Mouse (Mus musculus) CH12.LX (cell line): ENCODE data around the gene Ccnjl. TPM values are rescaled to one million over a fixed set of nuclear protein-coding genes. Genes with fewer than 3 reads are reported as not detected.

Experiments used
- DNase-seq: peaks from one replicate; pipeline ENCODE4 v3.0.0-alpha.2; 2013; ENCODE audit errors: extremely low read depth
- H3K27ac ChIP-seq: 2 replicates; pipeline ENCODE4 v1.5.1; 2012; ENCODE audit warnings: low read depth, mild to moderate bottlenecking, control low read depth, moderate library complexity; ENCODE audit not compliant: insufficient read depth
- H3K27me3 ChIP-seq: replicated peaks from 2 replicates; pipeline ENCODE3; 2012; ENCODE audit warnings: inconsistent platforms
- H3K36me3 ChIP-seq, 2 experiments: replicated peaks in 1 of 2; 2 replicates each; pipeline versions ENCODE3 to v1.6.1; 2012; ENCODE audit warnings: inconsistent platforms in 1 of 2, low read length in 1 of 2, mild to moderate bottlenecking in 1 of 2, mixed read lengths in 1 of 2, moderate library complexity in 1 of 2; ENCODE audit not compliant: control insufficient read depth in 1 of 2, insufficient read depth in 1 of 2
- H3K4me1 ChIP-seq, 2 experiments: 2 replicates each; pipeline ENCODE4 v1.6.1; 2012; ENCODE audit warnings: inconsistent platforms in 1 of 2, moderate library complexity in 1 of 2; ENCODE audit not compliant: insufficient read depth in 2 of 2, control insufficient read depth in 1 of 2
- H3K4me2 ChIP-seq: 2 replicates; pipeline ENCODE4 v1.6.1; 2012; ENCODE audit warnings: low read depth, mild to moderate bottlenecking, control low read depth; ENCODE audit not compliant: poor library complexity, insufficient read depth, severe bottlenecking
- H3K4me3 ChIP-seq, 3 experiments: fragments of 150-350 bp in 1 of 3; sonication (generic) in 1 of 3; replicated peaks in 1 of 3; 2 replicates each; pipeline versions ENCODE3 to v1.5.1; 2011 to 2012; ENCODE audit warnings: low read depth in 2 of 3, low read length in 2 of 3, mild to moderate bottlenecking in 2 of 3, moderate library complexity in 2 of 3, control low read depth in 1 of 3, improper control_type of control experiment in 1 of 3, inconsistent platforms in 1 of 3, mixed read lengths in 1 of 3; ENCODE audit not compliant: poor library complexity in 1 of 3
- H3K79me2 ChIP-seq: replicated peaks from 2 replicates; pipeline ENCODE4 v1.6.1; 2012; ENCODE audit warnings: mild to moderate bottlenecking, moderate library complexity; ENCODE audit not compliant: control insufficient read depth, poor library complexity, insufficient read depth, severe bottlenecking; ENCODE audit errors: extremely low read depth
- H3K9ac ChIP-seq: 2 replicates; pipeline ENCODE4 v1.6.1; 2012; ENCODE audit warnings: low read depth, mild to moderate bottlenecking, control low read depth, moderate library complexity; ENCODE audit not compliant: insufficient read depth
- H3K9me3 ChIP-seq: replicated peaks from 2 replicates; pipeline ENCODE3; 2012; ENCODE audit warnings: low read length, inconsistent platforms, mixed read lengths
- CHD2 ChIP-seq: IDR thresholded peaks from 2 replicates; pipeline ENCODE4 v1.6.1; 2011; ENCODE audit warnings: low read length, improper control_type of control experiment
- CTCF ChIP-seq, 2 experiments: IDR thresholded peaks in 1 of 2; conservative IDR thresholded peaks in 1 of 2; 2 replicates each; pipeline ENCODE4 v1.5.1; 2011 to 2012; ENCODE audit warnings: low read depth in 2 of 2, low read length in 2 of 2, improper control_type of control experiment in 1 of 2, inconsistent platforms in 1 of 2, mild to moderate bottlenecking in 1 of 2, moderate library complexity in 1 of 2
- E2F4 ChIP-seq: IDR thresholded peaks from 2 replicates; pipeline ENCODE4 v1.6.1; 2011; ENCODE audit warnings: low read depth, low read length, improper control_type of control experiment; ENCODE audit not compliant: insufficient replicate concordance
- ELF1 ChIP-seq: IDR thresholded peaks from 2 replicates; pipeline ENCODE4 v1.6.1; 2014; ENCODE audit warnings: low read depth, mild to moderate bottlenecking, inconsistent platforms, low read length, improper control_type of control experiment
- EP300 ChIP-seq: IDR thresholded peaks from 2 replicates; pipeline ENCODE4 v1.6.1; 2011; ENCODE audit warnings: low read length, improper control_type of control experiment
- ETS1 ChIP-seq: conservative IDR thresholded peaks from 2 replicates; pipeline ENCODE4 v1.6.1; 2012; ENCODE audit warnings: low read depth, mild to moderate bottlenecking, inconsistent platforms, low read length, improper control_type of control experiment, moderate library complexity
- GABPA ChIP-seq: IDR thresholded peaks from 2 replicates; pipeline ENCODE4 v1.6.1; 2012; ENCODE audit warnings: low read depth, low read length, improper control_type of control experiment, inconsistent platforms; ENCODE audit not compliant: insufficient replicate concordance
- HCFC1 ChIP-seq: IDR thresholded peaks from 2 replicates; pipeline ENCODE4 v1.6.1; 2012; ENCODE audit warnings: low read depth, mild to moderate bottlenecking, inconsistent platforms, low read length, improper control_type of control experiment
- IRF4 ChIP-seq: IDR thresholded peaks from 2 replicates; pipeline ENCODE4 v1.6.1; 2014; ENCODE audit warnings: low read depth, mild to moderate bottlenecking, inconsistent platforms, low read length, improper control_type of control experiment
- JUN ChIP-seq: IDR thresholded peaks from 2 replicates; pipeline ENCODE4 v1.6.1; 2011; ENCODE audit warnings: low read depth, mild to moderate bottlenecking, low read length, improper control_type of control experiment, moderate library complexity; ENCODE audit not compliant: insufficient read depth
- JUND ChIP-seq: conservative IDR thresholded peaks from 2 replicates; pipeline ENCODE4 v1.6.1; 2011; ENCODE audit warnings: low read depth, low read length, improper control_type of control experiment
- KAT2A ChIP-seq: IDR thresholded peaks from 2 replicates; pipeline ENCODE4 v1.6.1; 2012; ENCODE audit warnings: low read length, improper control_type of control experiment, inconsistent platforms; ENCODE audit not compliant: insufficient replicate concordance
- MAFK ChIP-seq: IDR thresholded peaks from 2 replicates; pipeline ENCODE4 v1.6.1; 2011; ENCODE audit warnings: low read length, improper control_type of control experiment; ENCODE audit not compliant: insufficient replicate concordance
- MAX ChIP-seq: IDR thresholded peaks from 2 replicates; pipeline ENCODE4 v1.6.1; 2011; ENCODE audit warnings: low read length, improper control_type of control experiment
- MAZ ChIP-seq: IDR thresholded peaks from 2 replicates; pipeline ENCODE4 v1.6.1; 2012; ENCODE audit warnings: low read depth, mild to moderate bottlenecking, inconsistent platforms, low read length, improper control_type of control experiment, moderate library complexity
- MEF2A ChIP-seq: IDR thresholded peaks from 2 replicates; pipeline ENCODE4 v1.6.1; 2014; ENCODE audit warnings: low read depth, mild to moderate bottlenecking, inconsistent platforms, low read length, improper control_type of control experiment, borderline replicate concordance
- MXI1 ChIP-seq: IDR thresholded peaks from 2 replicates; pipeline ENCODE4 v1.6.1; 2011; ENCODE audit warnings: mild to moderate bottlenecking, low read depth, low read length, improper control_type of control experiment
- PAX5 ChIP-seq: IDR thresholded peaks from 2 replicates; pipeline ENCODE4 v1.6.1; 2012; ENCODE audit warnings: low read length, inconsistent platforms, mixed read lengths
- POLR2A ChIP-seq: IDR thresholded peaks from 2 replicates; pipeline ENCODE4 v1.6.1; 2011; ENCODE audit warnings: low read depth, mild to moderate bottlenecking, improper control_type of control experiment, low read length
- POLR2AphosphoS2 ChIP-seq: IDR thresholded peaks from 2 replicates; pipeline ENCODE4 v1.6.1; 2011; ENCODE audit warnings: low read depth, low read length, improper control_type of control experiment
- RAD21 ChIP-seq: IDR thresholded peaks from 2 replicates; pipeline ENCODE4 v1.6.1; 2011; ENCODE audit warnings: low read depth, mild to moderate bottlenecking, low read length, improper control_type of control experiment, moderate library complexity
- RCOR1 ChIP-seq: conservative IDR thresholded peaks from 2 replicates; pipeline ENCODE4 v1.6.1; 2012; ENCODE audit warnings: low read depth, mild to moderate bottlenecking, inconsistent platforms, low read length, improper control_type of control experiment
- SIN3A ChIP-seq: IDR thresholded peaks from 2 replicates; pipeline ENCODE4 v1.6.1; 2012; ENCODE audit warnings: low read length, improper control_type of control experiment, inconsistent platforms
- SMC3 ChIP-seq: IDR thresholded peaks from 2 replicates; pipeline ENCODE4 v1.6.1; 2011; ENCODE audit warnings: low read depth, low read length, improper control_type of control experiment
- TBP ChIP-seq: conservative IDR thresholded peaks from 2 replicates; pipeline ENCODE4 v1.6.1; 2011; ENCODE audit warnings: low read depth, low read length, improper control_type of control experiment
- TCF12 ChIP-seq: IDR thresholded peaks from 2 replicates; pipeline ENCODE4 v1.6.1; 2014; ENCODE audit warnings: low read depth, mild to moderate bottlenecking, inconsistent platforms, low read length, improper control_type of control experiment
- USF1 ChIP-seq: IDR thresholded peaks from 2 replicates; pipeline ENCODE4 v1.6.1; 2014; ENCODE audit warnings: low read depth, mild to moderate bottlenecking, inconsistent platforms, low read length, improper control_type of control experiment
- USF2 ChIP-seq: conservative IDR thresholded peaks from 2 replicates; pipeline ENCODE4 v1.6.1; 2011; ENCODE audit warnings: low read depth, low read length, improper control_type of control experiment
- ZC3H11A ChIP-seq: IDR thresholded peaks from 2 replicates; pipeline ENCODE4 v1.6.1; 2012; ENCODE audit warnings: low read depth, mild to moderate bottlenecking, inconsistent platforms, low read length, improper control_type of control experiment
- ZKSCAN1 ChIP-seq: IDR thresholded peaks from 2 replicates; pipeline ENCODE4 v1.6.1; 2012; ENCODE audit warnings: low read depth, inconsistent platforms, low read length, improper control_type of control experiment, borderline replicate concordance
- ZMIZ1 ChIP-seq: IDR thresholded peaks from 2 replicates; pipeline ENCODE4 v1.6.1; 2012; ENCODE audit warnings: low read depth, mild to moderate bottlenecking, inconsistent platforms, low read length, improper control_type of control experiment
- ZNF384 ChIP-seq: IDR thresholded peaks from 2 replicates; pipeline ENCODE4 v1.6.1; 2012; ENCODE audit warnings: low read depth, low read length, improper control_type of control experiment, inconsistent platforms
- dilution Hi-C: fragments of 300-500 bp; cut with MboI; formaldehyde crosslinking; loops from 2 replicates; pipeline ENCODE4 v1.14.3; 2020; ENCODE audit warnings: low sequenced_read_pairs; ENCODE audit not compliant: extremely low pct_unique_long_range_greater_than_20kb, extremely low pct_ligation_motif_present
- in situ Hi-C: fragments of 300-500 bp; cut with MboI; formaldehyde crosslinking; loops from 3 replicates; pipeline ENCODE4 v1.14.3; 2019; ENCODE audit warnings: low sequenced_read_pairs, low pct_ligation_motif_present, low pct_unique_long_range_greater_than_20kb, mixed read lengths
- polyA plus RNA-seq: library from polyadenylated mRNA; unstranded; fragments of >175 nt; gene quantifications from 2 replicates; pipeline ENCODE4 v1.2.1, GENCODE M21; 2012; ENCODE audit warnings: low read depth; ENCODE audit not compliant: insufficient read length
- total RNA-seq, 2 experiments: library from RNA; depleted of rRNA; stranded (reverse); fragments of 300-350 nt in 1 of 2; fragments of >200 nt in 1 of 2; gene quantifications; 2 replicates each; pipeline ENCODE4 v1.2.3; 2012 to 2014

Gene Ccnjl
- total and polyA plus RNA-seq, 3 experiments = not detected

DNA sequence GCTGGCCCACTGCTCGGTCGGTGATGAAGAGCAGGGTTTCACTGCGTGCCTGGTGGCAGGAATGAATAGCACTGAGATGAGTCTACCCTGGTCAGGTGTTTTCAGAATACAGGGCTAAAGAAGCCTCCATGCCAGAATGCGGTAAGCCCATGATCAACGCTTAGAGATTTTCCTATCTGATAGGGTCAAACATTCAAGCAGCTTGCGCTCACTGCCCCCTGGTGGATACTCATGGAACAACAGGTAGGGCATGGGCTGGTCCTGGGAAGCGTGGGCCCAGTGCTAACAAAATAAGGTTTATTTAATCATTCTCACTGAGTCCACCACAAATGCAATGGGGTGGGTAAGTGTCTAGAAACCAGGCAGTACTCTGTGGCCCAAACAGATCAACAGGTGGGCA is 35.9 kb upstream of the Ccnjl start:
- TF ChIP-seq RAD21 = peak; percentile 68
- TF ChIP-seq USF1 = no peak
- peak; percentile 90 to 99 for TF ChIP-seq CTCF (conservative IDR thresholded peaks at IDR 0.05 in 1 of 2, IDR thresholded peaks at IDR 0.05 in 1 of 2; ENCODE audit: low read depth in 2 of 2, low read length in 2 of 2)
- no peak for TF ChIP-seq MAFK
- TF ChIP-seq SMC3 = peak; percentile 60
- TF ChIP-seq, all 38 proteins: peak for 3
- Histone ChIP-seq H3K9me3 (no peaks in the 10 kb centered on the region), H3K27ac (no peak overlapping the region), H3K4me1 (no peaks in the 10 kb centered on the region), H3K4me2 (no peak overlapping the region), H3K9ac (no peak overlapping the region), H3K4me3 (no peak overlapping the region), H3K27me3 (peaks cover 9% of the 10 kb centered on the region), H3K36me3 (no peaks in the 10 kb centered on the region), H3K79me2 (no peaks in the 10 kb centered on the region)
- peak; percentile 77 for DNase-seq
- dilution Hi-C loops = no loop called here
- in situ Hi-C loops = loop anchor here (5.0 kb wide), 1 partner anchor 95 kb away; the partner anchor contains the start of gene 4933415A04Rik

DNA sequence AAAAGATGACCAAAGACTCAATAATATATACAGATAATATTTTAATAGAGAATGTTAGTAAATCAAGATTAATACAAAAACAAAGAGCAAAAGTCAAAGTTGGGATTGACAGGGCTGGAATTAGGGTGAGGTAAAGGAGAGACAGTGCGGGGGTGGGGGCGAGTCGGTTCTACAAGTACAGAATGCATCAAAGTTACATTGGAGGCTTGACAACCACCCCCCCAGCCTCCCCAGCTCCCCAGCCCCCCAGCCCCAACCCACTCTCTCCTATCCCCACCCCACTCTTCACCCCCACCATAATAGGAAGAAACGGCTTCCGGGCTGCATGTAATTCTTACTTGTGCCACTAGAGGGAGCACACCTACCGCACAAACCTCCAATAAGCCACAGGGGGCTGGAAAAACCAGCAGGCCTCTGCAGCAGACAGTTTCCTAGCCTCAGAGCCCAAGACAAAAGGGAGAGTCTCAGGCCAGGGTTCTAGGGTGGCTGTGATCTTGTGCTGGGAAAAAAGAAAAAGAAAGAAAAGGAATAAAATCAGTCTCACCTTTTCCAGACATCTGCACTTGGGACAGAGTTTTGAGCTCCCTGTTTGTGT is 34.7 kb upstream of the Ccnjl start:
- Histone ChIP-seq H3K79me2 (no peaks in the 10 kb centered on the region), H3K27ac (no peak overlapping the region), H3K4me1 (no peaks in the 10 kb centered on the region), H3K4me2 (peak overlapping the region; percentile 30; the same call in 1 of the 2 replicates), H3K36me3 (no peaks in the 10 kb centered on the region), H3K9me3 (peaks cover 4% of the 10 kb centered on the region), H3K9ac (no peak overlapping the region), H3K27me3 (peaks cover 8% of the 10 kb centered on the region), H3K4me3 (no peak overlapping the region)
- in situ Hi-C loops (loop anchor here (5.0 kb wide), 1 partner anchor 93 kb away; the partner anchor contains the start of gene 4933415A04Rik), dilution Hi-C loops (no loop called here)
- DNase-seq = peak; percentile 84
- no peak for TF ChIP-seq HCFC1
- no peak for TF ChIP-seq MXI1
- TF ChIP-seq GABPA = no peak
- no peak for TF ChIP-seq RCOR1
- no peak for TF ChIP-seq MAX
- TF ChIP-seq MEF2A = peak; percentile 30; the same call in 1 of the 2 replicates
- peak; percentile 86 for TF ChIP-seq SMC3
- 0 out of 2 replicates have a peak, but pooled peaks have one; percentile 18 for TF ChIP-seq CHD2
- TF ChIP-seq POLR2A = no peak
- no peak for TF ChIP-seq TCF12
- no peak for TF ChIP-seq ZKSCAN1
- TF ChIP-seq ZNF384 = no peak
- no peak for TF ChIP-seq PAX5
- no peak for TF ChIP-seq JUN
- TF ChIP-seq JUND = no peak
- TF ChIP-seq EP300 = no peak
- peak; percentile 58; the same call in 1 of the 2 replicates for TF ChIP-seq ZC3H11A
- no peak for TF ChIP-seq POLR2AphosphoS2
- TF ChIP-seq RAD21 = peak; percentile 94
- TF ChIP-seq TBP = no peak
- no peak for TF ChIP-seq E2F4
- no peak for TF ChIP-seq ZMIZ1
- no peak for TF ChIP-seq USF2
- no peak for TF ChIP-seq KAT2A
- no peak for TF ChIP-seq ETS1
- peak; percentile 79 to 97 for TF ChIP-seq CTCF (conservative IDR thresholded peaks at IDR 0.05 in 1 of 2, IDR thresholded peaks at IDR 0.05 in 1 of 2; ENCODE audit: low read depth in 2 of 2, low read length in 2 of 2)
- TF ChIP-seq IRF4 = peak; percentile 26; the same call in 1 of the 2 replicates
- peak; percentile 16; the same call in 1 of the 2 replicates for TF ChIP-seq ELF1
- peak; percentile 90 for TF ChIP-seq MAZ
- TF ChIP-seq SIN3A = no peak
